Mouse (Mus musculus): ENCODE measurements around the gene Mettl21a. TPM values are rescaled to one million over a fixed set of nuclear protein-coding genes. Genes with fewer than 3 reads are reported as not detected.
"Not testable (repeated sequence)": the region's sequence is repeated elsewhere in the genome, so short reads cannot be mapped to it uniquely, and the experiment has no call there.

Mettl21a gene
- 10 to 100 TPM; 11.5 to 19.4 TPM for total RNA-seq (2021)
- long read RNA-seq, experiment 1, transcript Mettl21a-201 (3 exons, 2,666 nt): minor isoform, 5 of 22 reads
- long read RNA-seq, experiment 1, transcript Mettl21a-202 (4 exons, 2,030 nt): major isoform, 13 of 22 reads
- long read RNA-seq, experiment 1, partial matches to known transcripts: 0 of 22 reads
- long read RNA-seq, experiment 1, other reads (novel, unspliced or antisense): 4 of 22 reads
- long read RNA-seq, experiment 2, transcript Mettl21a-201 (3 exons, 2,666 nt): minor isoform, 5 of 19 reads
- long read RNA-seq, experiment 2, transcript Mettl21a-202 (4 exons, 2,030 nt): major isoform, 13 of 19 reads
- long read RNA-seq, experiment 2, partial matches to known transcripts: 0 of 19 reads
- long read RNA-seq, experiment 2, other reads (novel, unspliced or antisense): 0 of 19 reads

GRCm38 (mm10) chr1:64616881-64617714, at the start of gene Mettl21a:
Gene Mettl21a (minus strand): TSS chr1:64617242.
- peak; percentile 88 to 93 for DNase-seq (ENCODE audit: low spot score in 2 of 2)

- DNase-seq (ENCODE audit: low spot score in 2 of 2): no peak
Measured at GRCm38 (mm10) chr1:64658876-64659275, 41.8 kb upstream of the Mettl21a start.

GRCm38 (mm10) chr1:64656423-64657129, 39.5 kb upstream of the Mettl21a start:
- DNase-seq (ENCODE audit: low spot score in 2 of 2): no peak

GRCm38 (mm10) chr1:64655415-64655814, 38.4 kb upstream of the Mettl21a start:
- no peak for DNase-seq (ENCODE audit: low spot score in 2 of 2)

GRCm38 (mm10) chr1:64653701-64654100, 36.7 kb upstream of the Mettl21a start:
- DNase-seq (ENCODE audit: low spot score in 2 of 2): no peak

- no peak for DNase-seq (ENCODE audit: low spot score in 2 of 2)
Measured at GRCm38 (mm10) chr1:64649362-64650124, 32.5 kb upstream of the Mettl21a start.

GRCm38 (mm10) chr1:64644513-64644912, 27.5 kb upstream of the Mettl21a start:
- no peak for DNase-seq (ENCODE audit: low spot score in 2 of 2)

- DNase-seq (ENCODE audit: low spot score in 2 of 2): not testable (repeated sequence)
Measured at GRCm38 (mm10) chr1:64642541-64642940, 25.5 kb upstream of the Mettl21a start.

GRCm38 (mm10) chr1:64641069-64641468, 24.0 kb upstream of the Mettl21a start:
- no peak for DNase-seq (ENCODE audit: low spot score in 2 of 2)

- DNase-seq (ENCODE audit: low spot score in 2 of 2): no peak
Measured at GRCm38 (mm10) chr1:64639279-64639678, 22.2 kb upstream of the Mettl21a start.

GRCm38 (mm10) chr1:64635624-64636023, 18.6 kb upstream of the Mettl21a start:
- no peak for DNase-seq (ENCODE audit: low spot score in 2 of 2)

- DNase-seq (ENCODE audit: low spot score in 2 of 2): no peak
Measured at GRCm38 (mm10) chr1:64633237-64633636, 16.2 kb upstream of the Mettl21a start.

- DNase-seq (ENCODE audit: low spot score in 2 of 2): no peak
Measured at GRCm38 (mm10) chr1:64631526-64631925, 14.5 kb upstream of the Mettl21a start.

- DNase-seq (ENCODE audit: low spot score in 2 of 2): no peak
Measured at GRCm38 (mm10) chr1:64625214-64625613, 8.2 kb upstream of the Mettl21a start.

- DNase-seq (ENCODE audit: low spot score in 2 of 2): no peak
Measured at GRCm38 (mm10) chr1:64623558-64624435, 6.8 kb upstream of the Mettl21a start.

- DNase-seq (ENCODE audit: low spot score in 2 of 2): no peak
Measured at GRCm38 (mm10) chr1:64621116-64621515, 4.1 kb upstream of the Mettl21a start.

GRCm38 (mm10) chr1:64618226-64618625, 1.2 kb upstream of the Mettl21a start:
- DNase-seq (ENCODE audit: low spot score in 2 of 2): no peak

GRCm38 (mm10) chr1:64617715-64617984, 608 bp upstream of the Mettl21a start:
- peak; percentile 84 to 88 for DNase-seq (ENCODE audit: low spot score in 2 of 2)

GRCm38 (mm10) chr1:64616531-64616880, 536 bp downstream of the Mettl21a start:
- DNase-seq (ENCODE audit: low spot score in 2 of 2): no peak

- DNase-seq (ENCODE audit: low spot score in 2 of 2): no peak
Measured at GRCm38 (mm10) chr1:64616076-64616475, 966 bp downstream of the Mettl21a start.
